Mouse (Mus musculus) spleen, postnatal 10 days (tissue): ENCODE results near the gene Ppp1r1b.

Experiments
- DNase-seq, 2 experiments: peaks; one replicate each; pipeline ENCODE4 v3.0.0; 2021 to 2022; ENCODE audit warnings: low spot score in 2 of 2

Ppp1r1b gene

GRCm38 (mm10) chr11:98394301-98394700, 46.1 kb downstream of the Ppp1r1b start:
- DNase-seq = no peak

- DNase-seq = peak in 1 of 2 experiments; percentile 42
Observed at GRCm38 (mm10) chr11:98395041-98395440, 46.8 kb downstream of the Ppp1r1b start.

GRCm38 (mm10) chr11:98397946-98398345, 49.7 kb downstream of the Ppp1r1b start:
- DNase-seq = no peak

GRCm38 (mm10) chr11:98400161-98400726, 52.0 kb downstream of the Ppp1r1b start, which contains the start of gene Pgap3:
Gene Pgap3 (minus strand): TSS chr11:98400490.
- DNase-seq = peak; percentile 86 to 89

GRCm38 (mm10) chr11:98400816-98401215, 52.6 kb downstream of the Ppp1r1b start:
- DNase-seq = no peak

GRCm38 (mm10) chr11:98406621-98407020, 58.4 kb downstream of the Ppp1r1b start:
- no peak for DNase-seq
